Mouse (Mus musculus) thymus, postnatal 4 days (tissue): ENCODE measurements around the gene Emc7.
A peak's percentile ranks its signal among the peaks of the same experiment; 100 is the strongest.
"Not testable (repeated sequence)": the region's sequence is repeated elsewhere in the genome, so short reads cannot be mapped to it uniquely, and the experiment has no call there.

ENCODE experiments used
- DNase-seq: peaks from one replicate; pipeline ENCODE4 v3.0.0; 2021

Emc7 gene

DNA sequence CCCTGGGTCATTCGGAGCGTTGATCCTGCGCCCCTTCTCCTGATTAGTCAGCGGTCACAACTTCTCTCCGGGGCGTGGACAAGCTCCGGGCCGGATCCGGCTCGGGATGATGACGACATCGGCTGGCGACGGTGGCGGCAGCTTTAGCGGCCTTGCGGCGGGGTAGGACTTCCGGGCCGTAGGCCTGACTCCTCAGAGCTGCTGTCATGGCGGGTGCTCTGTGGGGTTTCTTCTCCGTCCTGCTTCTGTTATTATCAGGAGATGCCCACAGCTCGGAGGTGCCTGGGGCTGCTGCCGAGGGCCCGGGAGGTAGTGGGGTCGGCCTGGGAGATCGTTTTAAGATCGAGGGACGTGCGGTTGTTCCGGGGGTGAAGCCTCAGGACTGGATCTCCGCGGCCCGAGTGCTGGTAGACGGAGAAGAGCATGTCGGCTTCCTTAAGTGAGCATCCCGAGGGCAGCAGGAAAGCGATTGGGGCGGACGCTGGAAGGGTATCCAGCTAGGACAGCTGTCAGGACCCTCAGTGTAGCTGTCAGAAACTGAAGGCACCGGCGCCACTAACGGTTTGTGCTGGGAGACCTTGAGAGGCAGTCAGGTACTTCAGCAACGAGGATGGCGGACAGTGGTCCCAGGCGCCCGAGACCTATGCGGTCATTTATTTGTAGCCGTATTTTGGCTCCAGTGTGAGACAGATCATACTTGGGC, at the start of gene Emc7:
Gene Emc7, plus strand, starts transcription at position 136 of the 703 bp plus-strand sequence.
- DNase-seq: peak; percentile 99

DNA sequence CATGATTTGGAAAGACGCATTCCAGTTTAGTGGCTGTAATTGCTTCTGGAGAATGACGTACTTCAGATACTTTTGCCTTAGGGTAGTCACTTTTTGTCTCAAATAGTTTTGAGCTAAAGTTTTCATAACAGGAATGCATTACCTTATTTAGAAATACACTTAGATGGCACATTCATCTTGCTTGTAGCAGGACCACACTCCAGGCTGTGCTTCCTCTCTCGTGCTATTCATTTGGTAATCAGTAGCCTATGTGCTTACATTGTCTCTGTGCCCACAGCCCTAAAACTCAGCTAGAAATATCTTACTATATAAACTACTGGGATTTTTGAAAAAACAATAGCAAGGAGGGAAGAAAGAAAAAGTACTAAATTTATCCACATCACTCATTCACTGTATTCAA, 47.8 kb upstream of the Emc7 start:
- no peak for DNase-seq

DNA sequence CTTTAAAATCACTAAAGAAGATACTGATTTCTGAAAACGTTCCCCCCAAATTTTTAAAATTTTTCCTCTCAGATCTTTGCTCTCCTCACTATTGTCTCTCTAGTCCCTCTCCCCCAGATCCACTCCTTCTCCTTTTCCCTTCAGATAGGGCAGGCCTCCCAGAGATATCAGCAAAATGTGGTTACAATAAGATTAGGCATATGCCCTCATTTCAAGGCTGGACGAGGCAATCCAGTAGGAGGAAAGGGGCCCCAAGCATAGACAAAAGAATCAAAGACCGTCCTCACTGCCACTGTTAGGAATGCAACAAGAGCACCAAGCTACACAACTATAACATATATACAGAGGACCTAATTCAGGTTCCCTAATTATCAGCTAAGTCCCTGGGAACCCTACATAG, 29.5 kb upstream of the Emc7 start:
- DNase-seq: no peak

DNA sequence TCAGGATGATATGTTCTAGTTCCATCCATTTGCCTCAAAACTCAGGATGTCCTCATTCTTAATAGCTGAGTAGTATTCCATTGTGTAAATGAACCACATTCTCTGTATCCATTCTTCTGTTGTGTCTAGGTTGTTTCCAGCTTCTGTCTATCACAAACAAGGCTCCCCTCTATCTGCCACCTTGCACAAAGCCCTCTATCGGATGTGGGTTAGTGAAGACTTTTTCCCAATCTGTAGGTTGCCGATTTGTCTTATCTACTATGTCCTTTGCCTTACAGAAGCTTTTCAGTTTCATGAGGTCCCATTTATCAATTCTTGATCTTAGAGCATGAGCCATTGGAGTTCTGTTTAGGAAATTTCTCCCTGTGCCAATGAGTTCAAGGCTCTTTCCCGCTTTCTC, 26.3 kb upstream of the Emc7 start:
- not testable (repeated sequence) for DNase-seq

DNA sequence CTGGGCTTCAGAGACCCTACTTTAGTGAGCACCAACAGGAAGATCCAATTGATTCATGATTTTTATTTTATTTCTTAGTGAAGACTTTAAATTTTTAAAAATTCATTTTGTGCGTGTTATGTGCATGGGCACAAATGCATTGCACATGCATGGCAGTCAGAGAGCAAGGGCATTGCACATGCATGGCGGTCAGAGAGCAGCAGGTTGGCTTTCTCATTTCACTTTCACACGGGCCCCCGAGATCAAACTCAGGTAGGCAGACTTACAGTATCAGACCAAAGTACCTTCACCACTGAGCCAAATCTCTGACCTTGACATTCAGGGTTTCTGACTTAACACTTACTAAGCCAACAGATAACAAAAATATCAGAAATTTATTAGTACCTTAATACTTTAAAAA, 25.1 kb upstream of the Emc7 start:
- DNase-seq: no peak

DNA sequence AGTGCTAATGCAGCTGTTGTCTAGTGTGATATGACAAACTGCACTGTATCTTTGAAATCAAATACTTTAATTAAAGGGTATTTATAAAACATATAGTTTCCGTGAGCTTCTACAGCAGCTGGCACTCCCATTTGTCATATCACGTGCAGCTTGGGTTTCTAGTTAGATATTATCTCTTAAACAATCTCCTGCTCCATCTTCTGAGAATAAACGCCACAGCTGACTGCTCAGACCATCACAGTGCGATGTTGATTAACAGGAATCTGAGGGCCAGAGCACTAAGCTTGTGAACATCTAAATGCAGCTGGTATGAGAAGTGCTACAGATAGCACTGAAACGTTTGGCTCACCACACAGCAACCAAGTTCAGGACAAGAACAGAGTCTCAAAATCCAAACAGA, 24.4 kb upstream of the Emc7 start:
- DNase-seq: no peak

DNA sequence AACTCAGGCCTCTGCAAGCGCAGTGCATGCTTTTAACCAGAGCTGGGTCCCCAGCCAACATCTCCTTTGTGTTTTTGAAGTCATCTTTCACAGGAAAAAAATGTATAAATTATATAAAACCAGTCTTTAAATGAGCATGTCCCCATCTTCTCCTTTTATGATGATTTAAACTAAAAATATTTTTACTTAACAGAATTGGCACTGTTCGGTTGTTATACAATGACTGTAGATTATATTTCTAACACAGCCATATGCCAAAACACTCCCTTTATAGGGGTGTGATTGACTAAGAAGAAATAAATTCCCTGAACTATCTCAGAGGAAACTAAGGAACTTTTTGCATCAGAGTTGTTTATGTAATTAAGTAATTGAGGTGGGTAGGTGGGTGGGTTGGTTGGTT, 22.3 kb upstream of the Emc7 start:
- DNase-seq: no peak

DNA sequence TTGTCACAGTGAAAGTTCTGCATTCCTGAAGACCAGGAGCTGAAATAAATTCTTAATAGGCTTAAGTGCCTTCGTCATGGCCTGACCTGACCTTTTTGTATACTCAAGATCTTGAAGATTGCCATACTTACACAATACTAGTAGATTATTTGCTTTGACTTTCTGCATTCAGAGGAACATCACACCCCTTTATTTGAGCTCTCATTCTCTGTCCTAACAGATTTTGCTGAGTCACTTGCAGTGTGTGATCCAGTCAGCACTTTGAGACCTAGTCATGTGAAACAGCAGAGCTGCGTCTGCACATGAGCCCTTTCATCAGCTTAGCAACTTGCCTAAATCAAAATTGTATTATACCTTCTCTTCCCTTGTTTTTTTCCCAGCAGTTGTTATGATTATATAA, 21.4 kb upstream of the Emc7 start:
- no peak for DNase-seq

DNA sequence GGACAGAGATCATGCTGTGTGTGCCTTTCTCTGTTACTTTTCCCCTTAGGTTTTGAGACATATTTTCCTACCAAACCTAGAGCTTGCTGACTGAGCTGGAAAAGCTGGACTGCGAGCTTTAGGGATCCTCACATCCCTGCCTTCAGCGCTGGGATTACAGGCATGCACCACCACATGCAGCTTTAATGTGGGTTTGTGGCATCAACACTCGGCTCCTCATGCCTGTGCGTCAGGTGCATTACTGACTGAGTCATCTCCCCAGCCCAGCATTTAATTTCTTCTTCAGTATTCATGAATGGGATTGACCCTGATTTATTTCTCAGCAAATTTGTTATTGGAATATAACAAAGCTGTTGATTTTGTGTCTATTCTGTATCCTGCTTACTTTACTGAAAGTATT, 18.5 kb upstream of the Emc7 start:
- no peak for DNase-seq

DNA sequence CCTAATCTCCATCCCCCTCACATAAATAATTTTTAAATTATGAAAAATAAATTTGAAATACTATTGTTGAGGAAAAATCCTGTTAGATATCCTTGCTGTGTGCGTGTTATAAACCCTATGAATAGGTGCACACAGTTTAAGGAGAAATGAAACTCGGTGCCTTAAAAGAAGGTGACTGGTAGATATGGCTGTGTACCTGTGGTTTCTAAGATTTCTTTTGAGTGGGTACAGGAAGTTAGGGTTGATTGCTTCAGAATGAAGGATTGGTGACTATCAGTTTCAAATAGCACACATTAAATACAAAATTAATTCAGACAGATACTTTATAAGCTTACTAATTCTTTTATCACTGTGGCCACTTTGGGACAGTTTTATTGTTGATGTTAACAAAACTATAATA, 17.2 kb upstream of the Emc7 start:
- DNase-seq: no peak

DNA sequence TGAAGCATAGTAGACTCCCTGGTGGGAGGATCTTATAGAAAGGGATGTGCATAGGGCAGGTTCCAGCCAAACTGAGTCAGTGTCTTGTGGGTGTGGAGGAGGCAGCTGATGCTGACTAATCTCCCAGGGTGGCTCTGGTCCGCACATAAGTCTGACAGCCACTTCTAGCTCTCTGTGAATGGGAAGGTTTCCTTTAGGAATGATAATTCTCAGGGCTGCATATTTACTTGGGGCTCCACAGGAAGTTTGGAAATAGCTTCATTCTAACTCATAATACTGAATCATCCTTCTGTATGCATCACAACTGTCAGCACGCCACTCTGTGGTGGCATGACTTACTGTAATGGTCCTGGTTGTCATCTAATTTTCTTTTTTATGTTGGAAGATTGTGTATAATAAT, 11.3 kb upstream of the Emc7 start:
- no peak for DNase-seq

DNA sequence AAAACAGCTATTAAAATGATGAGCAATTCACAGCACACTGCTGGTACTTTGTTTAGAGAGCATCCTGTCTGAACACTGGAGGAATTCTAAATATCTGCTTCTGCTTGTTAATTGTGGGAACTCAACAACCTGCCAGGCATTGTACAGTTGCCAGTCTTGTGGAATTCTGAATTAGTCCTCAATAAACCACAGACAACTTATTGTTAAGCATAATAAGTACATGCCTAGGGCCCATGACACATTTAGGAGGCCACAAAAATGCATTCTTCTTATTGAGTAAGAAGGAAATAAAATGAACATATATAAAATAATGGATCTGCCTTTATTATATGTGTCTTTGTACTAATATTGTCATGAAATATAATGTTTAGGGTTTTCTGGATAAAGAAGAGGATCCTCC, 9.3 kb upstream of the Emc7 start:
- no peak for DNase-seq

DNA sequence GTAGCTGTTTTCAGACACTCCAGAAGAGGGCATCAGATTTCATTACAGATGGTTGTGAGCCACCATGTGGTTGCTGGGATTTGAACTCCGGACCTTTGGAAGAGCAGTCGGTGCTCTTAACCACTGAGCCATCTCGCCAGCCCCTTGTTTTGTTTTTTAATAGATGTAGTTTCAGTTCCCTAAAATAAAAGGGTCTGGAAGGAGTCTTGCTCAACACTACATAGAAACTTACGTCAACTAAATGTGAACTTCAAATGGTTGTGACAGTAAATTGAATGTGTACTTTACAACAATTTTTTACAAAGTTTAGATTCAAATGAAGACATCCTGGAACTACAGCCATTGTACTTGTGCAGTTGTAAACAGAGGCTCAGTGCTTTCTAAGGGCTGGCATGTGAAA, 6.8 kb upstream of the Emc7 start:
- DNase-seq: not testable (repeated sequence)

DNA sequence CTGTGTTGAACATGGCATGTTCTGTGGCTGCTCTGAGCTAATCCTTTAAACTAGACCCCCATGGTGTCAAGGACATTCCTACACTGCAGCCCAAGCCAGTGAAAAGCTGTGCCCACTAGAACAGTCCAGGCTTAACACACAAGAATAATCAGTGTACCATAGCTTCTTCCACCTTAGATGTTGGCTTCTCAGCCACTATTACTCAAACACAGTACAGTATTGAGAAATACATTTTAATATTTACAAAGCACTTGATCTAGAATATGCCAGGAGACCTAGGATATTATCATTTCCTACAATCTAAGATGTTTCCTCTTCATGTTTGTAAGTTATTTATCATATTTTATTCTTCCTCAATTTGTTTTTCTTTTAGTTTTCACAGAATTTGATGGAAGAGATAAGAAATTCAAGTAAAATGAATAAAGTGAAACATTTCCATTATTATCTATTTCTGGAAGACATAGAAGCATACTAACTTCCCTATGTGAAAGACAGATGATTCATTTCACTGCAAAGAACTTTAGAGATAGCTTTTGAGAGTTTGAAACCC, 6.2 kb upstream of the Emc7 start:
- DNase-seq: no peak

DNA sequence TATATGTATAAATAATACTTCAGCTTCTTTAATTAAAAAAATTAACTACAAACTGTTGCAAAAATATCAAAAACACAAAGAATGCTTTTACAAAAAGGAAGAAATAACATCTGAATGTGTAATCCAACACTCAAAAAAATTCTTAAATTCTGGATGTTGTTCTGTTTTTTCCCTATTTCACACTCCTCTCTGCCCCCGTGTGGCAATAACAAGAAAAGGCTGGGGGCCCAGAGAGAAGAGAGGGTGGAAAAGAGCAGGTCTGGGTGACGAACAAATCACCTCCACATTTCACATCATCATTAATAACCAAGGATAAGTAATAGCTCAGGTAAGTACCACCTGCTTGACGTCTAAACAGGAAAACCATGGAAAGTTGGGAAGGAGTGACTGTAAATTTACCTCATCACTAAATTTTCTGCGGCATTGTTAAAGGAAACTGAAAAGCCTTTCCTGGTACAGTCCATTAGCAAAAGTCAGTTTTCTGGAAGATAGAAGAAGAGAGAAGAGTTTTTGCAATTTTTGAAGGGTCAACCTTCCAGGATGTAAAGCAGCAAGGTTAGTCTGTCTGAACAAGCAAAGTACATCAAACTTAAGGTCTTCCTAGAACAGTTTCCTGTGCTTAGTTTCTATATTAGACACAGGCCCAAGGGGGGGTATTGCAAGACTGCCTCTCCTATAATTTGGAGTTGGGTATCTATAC, 5.0 kb upstream of the Emc7 start:
- peak; percentile 51 for DNase-seq

DNA sequence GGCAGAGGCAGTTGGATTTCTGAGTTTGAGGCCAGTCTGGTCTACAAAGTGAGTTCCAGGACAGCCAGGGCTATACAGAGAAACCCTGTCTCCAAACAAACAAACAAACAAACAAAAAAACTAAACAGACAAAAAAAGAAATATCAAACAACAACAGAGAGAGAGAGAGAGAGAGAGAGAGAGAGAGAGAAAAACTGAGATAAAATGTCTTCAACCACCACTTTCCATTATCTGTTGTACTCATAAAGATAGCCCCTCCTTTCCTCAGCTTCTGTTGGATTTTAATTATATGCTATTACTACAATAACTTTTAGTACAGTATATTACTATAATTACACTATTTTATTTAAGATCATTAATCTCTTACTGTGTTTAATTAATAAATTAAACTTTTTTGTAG, 2.3 kb upstream of the Emc7 start:
- DNase-seq: not testable (repeated sequence)

DNA sequence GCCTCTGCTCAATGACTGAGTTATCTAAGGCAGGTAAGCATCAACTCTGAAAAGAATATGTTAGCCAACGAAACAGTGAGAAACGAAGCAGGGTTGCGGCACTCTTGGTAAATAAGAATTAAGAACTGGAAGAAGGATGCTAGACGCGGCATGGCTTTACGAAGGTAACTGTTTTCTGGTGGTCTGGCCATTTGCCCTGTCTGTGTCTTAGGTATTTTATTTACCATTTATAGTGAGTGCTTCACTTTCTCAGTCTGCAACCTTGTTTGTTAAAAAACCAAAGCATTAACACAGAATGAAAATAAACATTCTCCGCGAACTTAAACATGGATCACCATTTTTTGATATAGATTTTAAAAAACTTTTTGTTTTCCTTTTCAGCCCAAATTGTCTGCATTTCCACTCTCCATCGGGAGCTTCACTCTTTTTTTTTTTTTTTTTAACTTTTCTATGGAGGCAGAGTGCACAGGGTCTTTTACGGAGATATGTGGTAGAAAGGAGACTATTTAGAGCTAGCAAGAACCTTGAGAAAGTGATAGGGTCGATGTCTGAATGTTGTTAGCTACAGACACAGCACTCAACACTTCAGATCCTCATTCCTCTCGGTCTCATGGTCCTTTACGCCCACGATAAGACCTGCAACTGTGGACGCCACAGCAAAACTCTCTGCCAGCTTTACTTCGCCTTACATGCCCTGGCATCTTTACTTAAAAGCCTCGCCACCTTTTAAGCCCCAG, 504 bp upstream of the Emc7 start:
- DNase-seq: no peak

DNA sequence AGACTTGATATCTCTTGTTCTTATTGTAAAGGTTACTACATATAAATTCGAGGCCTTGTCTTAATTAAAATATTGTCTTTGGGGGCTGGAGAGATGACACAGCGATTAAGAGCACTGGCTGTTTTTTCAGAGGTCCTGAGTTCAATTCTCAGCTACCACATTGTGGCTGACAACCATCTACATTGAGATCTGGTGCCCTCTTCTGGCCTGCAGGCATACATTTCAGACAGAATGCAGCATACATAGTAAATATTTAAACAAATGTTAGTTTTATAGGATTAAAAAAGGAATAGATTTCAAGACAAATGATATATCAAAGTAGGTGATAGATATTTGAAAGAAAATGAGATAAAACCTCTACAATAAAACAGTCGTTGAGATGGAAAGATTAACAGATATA, 5.8 kb downstream of the Emc7 start:
- no peak for DNase-seq

DNA sequence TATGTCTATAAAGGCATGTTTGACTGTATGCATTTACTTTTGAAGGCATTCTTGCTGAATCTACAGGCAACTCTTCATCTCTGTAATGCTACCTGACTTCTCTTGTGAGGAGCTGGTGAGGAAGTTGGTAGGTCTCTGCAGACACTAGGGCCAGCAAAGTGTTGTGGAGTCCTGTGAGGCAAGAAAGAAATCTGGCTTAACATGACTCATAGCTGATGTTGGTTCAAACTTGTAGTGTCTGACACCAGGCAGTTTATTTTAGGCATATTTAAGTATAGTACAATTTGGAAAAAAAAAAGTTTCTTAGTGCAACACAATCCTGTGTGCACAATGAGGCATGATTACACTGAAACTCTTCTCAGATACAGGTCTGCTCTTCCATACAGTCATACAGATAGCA, 14.7 kb downstream of the Emc7 start:
- DNase-seq: no peak

DNA sequence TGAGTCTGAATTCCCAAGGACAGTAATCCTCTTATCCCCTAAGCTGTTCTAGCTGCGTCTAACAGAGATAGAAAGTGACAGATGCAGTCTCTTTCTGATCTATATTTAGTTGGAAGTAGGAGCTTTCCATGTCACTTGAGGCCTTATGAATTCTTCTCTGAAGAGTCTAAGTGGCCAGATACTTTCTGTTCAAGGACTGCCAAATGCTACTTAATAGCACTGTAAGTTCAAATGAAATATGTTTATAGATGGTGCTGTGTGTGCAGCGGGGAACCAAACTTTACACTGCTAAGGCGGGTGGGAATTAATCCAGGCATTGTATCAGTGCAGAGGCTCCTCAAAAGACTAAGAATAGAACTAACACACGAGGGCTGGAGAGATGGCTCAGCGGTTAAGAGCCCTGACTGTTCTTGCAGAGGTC, 16.2 kb downstream of the Emc7 start:
- no peak for DNase-seq

DNA sequence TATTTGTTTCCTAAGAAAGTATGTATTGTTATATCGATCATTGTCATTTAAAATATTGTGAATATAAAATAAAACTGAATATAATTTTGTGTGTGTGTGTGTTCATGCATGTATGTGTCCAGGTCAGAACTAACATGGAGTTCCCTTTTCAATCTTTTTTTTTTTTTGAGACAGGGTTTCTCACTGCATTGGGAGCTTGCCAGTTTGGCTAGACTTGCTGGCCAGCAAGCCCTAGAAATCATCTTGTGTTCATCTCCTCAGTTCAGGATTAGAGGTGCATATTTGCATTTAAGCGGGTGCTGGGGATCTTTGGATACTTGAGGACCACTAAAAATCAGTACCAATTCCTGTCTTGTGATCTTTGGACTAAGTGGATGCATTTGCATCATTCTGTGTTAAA, 17.3 kb downstream of the Emc7 start:
- DNase-seq: no peak

DNA sequence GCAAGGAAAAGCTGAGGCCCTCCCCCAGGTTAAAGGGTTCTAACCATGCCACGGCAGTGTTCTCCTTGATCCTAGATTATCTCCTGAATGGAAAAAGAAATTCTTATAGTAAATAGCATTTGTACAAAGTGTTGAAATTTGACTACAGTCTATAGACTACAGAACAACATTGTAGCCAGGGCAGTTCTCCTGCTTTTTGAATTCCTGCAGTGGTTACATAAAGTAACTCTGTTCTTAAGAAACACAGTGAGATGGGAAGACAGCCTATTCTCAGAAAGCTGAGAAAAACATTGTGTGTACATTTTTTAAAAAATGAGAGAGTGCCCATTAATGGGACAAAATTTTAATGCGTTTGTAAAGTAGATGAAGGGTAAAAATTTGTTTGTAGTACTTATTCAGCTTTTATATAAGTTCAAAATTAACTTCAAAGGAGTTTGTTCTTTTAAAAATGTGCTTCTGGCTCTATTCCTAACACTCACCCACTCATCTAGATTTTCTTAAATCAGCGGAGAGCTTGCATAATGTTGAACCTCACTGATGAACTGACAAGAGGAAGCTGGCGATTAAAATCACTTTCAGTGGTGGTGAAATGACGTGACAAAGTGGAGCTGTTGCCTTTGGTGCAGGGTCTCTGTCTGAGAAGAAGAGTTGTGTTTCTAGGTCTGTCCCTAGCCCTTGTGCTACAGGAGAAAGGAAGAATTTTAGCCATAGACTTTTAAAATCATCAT, 20.4 kb downstream of the Emc7 start:
- DNase-seq: no peak

DNA sequence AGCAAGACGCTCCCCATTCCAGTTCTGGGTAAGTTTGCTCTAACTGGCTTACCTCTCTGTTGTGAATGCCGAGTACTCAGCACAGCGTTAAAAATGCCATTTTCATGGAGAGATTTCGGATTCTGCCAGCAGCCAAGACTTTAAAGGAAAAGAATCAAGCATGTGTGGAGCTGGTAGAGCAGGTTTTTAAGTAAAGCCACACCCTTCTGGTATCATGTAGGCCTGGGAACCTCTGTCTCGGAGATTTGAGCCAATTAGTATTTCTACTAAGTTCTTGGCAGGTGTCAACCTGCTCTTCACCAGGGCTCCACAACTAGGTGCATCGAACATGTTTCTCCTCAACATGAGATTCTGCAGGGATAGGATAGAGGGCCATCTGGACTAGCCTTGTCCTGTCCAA, 21.8 kb downstream of the Emc7 start:
- DNase-seq: no peak
